Mouse (Mus musculus): ENCODE measurements at regions not wholly inside any gene's neighbourhood (a gene's known extent, or its start where the extent isn't known, plus 50 kb on each side); places are given as distances from the start of the nearest gene placed in this dataset.
"Not testable (repeated sequence)": the region's sequence is repeated elsewhere in the genome, so short reads cannot be mapped to it uniquely, and the experiment has no call there.

GRCm38 (mm10) chr6:67954570-67954969, 419.0 kb upstream of the Tacstd2 start:
- intact Hi-C loops (cut with DNase I); DNase-seq (ENCODE audit: low spot score in 2 of 2): not testable (repeated sequence)

DNA sequence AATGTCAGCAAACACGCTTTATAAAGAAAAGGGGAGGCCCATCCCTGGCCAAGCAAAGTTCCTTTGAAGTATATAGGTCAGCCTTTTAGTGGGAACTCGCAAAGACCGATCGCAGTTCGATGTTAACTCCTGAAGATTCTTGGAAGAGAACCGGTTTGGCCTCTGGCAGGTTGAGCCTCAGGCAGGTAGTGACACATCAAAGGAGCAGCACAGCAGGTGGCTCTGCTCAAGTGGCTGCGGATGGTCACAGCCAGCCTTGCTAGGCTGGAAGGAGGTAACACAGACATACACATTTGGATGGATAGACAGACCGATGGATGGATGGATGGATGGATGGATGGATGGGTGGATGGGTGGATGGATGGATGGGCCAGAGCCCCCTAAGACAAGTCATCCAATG, 395.9 kb upstream of the Tacstd2 start:
- DNase-seq (ENCODE audit: low spot score in 2 of 2); intact Hi-C loops (cut with DNase I): not testable (repeated sequence)

GRCm38 (mm10) chr6:67922537-67922936, 386.9 kb upstream of the Tacstd2 start:
- intact Hi-C loops (cut with DNase I): no loop called here
- no peak for DNase-seq (ENCODE audit: low spot score in 2 of 2)

DNA sequence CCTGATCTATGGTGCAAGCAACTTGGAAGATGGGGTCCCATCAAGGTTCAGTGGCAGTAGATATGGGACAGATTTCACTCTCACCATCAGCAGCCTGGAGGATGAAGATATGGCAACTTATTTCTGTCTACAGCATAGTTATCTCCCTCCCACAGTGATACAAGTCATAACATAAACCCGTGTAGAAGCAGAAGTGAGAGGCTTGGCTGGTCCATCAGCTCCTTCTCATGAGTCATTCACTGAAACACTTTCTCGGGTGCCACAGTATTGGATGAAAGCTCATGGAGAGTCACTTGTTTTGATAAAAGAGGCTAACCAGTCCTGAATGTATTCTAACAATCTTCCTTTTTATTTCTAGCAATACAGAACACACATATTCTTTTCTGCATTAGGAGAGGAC, 378.3 kb upstream of the Tacstd2 start:
- intact Hi-C loops (cut with DNase I): no loop called here
- DNase-seq (ENCODE audit: low spot score in 2 of 2): no peak

GRCm38 (mm10) chr6:67913309-67913708, 377.7 kb upstream of the Tacstd2 start:
- intact Hi-C loops (cut with DNase I): no loop called here
- no peak for DNase-seq (ENCODE audit: low spot score in 2 of 2)

DNA sequence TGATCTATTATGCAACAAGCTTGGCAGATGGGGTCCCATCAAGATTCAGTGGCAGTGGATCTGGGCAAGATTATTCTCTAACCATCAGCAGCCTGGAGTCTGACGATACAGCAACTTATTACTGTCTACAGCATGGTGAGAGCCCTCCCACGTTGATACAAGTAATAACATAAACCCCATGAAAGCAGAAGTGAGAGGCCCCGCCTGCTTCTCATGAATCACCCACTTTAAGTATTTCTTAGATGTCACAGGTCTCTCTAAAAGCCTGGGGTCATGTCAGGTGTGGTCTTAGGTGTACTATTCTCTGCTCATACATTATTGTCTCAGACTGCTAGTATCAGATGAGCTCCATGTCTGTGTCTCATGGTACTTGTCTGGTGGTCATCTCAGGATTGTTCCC, 360.9 kb upstream of the Tacstd2 start:
- no peak for DNase-seq (ENCODE audit: low spot score in 2 of 2)
- intact Hi-C loops (cut with DNase I): no loop called here

- intact Hi-C loops (cut with DNase I): no loop called here
- no peak for DNase-seq (ENCODE audit: low spot score in 2 of 2)
Measured at GRCm38 (mm10) chr6:67895858-67896257, 360.3 kb upstream of the Tacstd2 start.

DNA sequence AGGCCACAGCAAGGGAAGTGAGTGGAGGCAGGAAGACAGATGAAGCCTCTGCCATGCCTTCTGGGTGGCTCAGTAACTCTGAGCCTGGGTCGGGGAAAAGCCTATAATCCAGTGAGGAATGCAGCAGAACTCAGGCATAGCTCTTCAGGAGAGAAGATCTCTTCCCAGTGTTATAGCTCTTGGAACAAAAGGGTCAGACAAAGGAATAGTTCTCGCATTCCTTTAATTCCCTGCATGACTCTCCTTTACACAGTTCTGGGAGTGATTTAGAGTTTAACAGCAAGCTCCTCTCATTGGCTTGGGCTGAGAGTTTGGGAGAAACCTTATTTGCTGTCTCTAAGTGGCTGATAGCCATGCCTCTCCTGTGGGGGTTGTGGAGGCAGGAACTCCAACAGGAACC, 352.0 kb upstream of the Tacstd2 start:
- intact Hi-C loops (cut with DNase I): no loop called here
- DNase-seq (ENCODE audit: low spot score in 2 of 2): no peak

DNA sequence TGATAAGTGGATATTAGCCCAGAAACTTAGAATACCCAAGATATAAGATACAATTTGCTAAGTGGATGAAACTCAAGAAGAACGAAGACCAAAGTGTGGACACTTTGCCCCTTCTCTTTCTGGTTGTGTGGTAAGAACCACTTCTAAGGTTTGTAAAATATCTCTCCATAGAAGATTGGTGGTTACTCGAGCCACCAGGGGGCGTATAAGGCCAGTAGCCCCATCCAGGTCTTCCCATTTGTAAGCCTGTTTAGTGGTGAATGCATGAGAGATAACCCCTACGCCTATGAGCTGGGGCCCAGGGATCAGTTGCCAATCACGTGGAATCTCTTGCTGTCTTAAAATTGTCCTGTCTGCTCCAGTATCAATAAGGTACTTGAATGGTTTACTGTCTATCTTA, 349.3 kb upstream of the Tacstd2 start:
- intact Hi-C loops (cut with DNase I): no loop called here
- no peak for DNase-seq (ENCODE audit: low spot score in 2 of 2)

DNA sequence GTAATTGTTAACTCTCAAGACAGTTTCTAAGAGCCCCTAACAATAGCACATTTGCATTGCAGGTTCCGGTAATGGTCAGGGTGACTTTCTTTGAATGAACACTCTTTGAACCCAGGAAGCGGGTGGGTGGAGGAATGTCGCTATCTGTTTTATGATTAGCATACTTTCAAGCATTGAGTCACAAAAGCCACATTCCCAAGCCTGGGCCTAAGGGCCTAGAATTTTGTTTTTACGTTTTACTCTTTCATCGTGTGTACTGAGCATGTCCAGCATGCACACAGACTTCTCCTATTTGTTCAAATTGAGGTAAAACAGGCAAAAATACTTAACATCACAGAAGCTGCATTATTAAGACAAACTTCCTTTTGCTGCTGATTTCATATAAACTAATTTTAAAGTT, 345.9 kb upstream of the Tacstd2 start:
- intact Hi-C loops (cut with DNase I); DNase-seq (ENCODE audit: low spot score in 2 of 2): not testable (repeated sequence)

- intact Hi-C loops (cut with DNase I); DNase-seq (ENCODE audit: low spot score in 2 of 2): not testable (repeated sequence)
Measured at GRCm38 (mm10) chr6:67857945-67858344, 322.3 kb upstream of the Tacstd2 start.

GRCm38 (mm10) chr6:67839486-67839885, 303.9 kb upstream of the Tacstd2 start:
- DNase-seq (ENCODE audit: low spot score in 2 of 2); intact Hi-C loops (cut with DNase I): not testable (repeated sequence)

DNA sequence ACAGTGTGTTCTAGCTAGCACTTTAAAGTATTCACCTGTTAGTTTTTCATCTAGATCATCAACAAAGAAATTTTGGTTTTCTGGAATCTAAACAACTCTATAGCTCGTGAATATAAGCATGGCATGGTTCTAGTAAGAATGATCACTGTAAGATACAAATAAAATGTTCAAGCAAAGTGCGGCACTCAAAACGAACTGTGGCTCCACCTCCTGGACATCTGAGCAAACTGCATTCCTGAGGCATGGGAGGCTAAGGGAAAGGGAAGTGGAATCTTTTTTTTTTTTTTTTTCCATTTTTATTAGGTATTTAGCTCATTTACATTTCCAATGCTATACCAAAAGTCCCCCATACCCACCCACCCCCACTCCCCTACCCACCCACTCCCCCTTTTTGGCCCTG, 276.9 kb upstream of the Tacstd2 start:
- intact Hi-C loops (cut with DNase I): not testable (repeated sequence)
- DNase-seq (ENCODE audit: low spot score in 2 of 2): peak in 1 of 2 experiments; percentile 21

DNA sequence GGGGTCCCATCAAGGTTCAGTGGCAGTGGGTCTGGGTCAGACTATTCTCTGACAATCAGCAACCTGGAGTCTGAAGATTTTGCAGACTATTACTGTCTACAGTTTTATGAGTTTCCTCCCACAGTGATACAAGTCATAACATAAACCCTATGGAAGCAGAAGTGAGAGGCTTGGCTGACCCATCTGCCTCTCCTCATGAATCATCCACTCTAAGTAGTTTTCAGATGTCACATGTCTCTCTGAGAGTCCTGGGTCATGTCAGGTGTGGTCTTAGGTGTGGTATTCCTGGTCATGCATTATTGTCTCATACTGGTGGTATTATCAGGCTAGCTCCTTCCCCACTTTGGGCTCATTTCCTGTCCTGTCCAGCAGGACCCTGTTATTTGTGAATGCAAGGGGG, 255.8 kb upstream of the Tacstd2 start:
- intact Hi-C loops (cut with DNase I): no loop called here
- DNase-seq (ENCODE audit: low spot score in 2 of 2): no peak

DNA sequence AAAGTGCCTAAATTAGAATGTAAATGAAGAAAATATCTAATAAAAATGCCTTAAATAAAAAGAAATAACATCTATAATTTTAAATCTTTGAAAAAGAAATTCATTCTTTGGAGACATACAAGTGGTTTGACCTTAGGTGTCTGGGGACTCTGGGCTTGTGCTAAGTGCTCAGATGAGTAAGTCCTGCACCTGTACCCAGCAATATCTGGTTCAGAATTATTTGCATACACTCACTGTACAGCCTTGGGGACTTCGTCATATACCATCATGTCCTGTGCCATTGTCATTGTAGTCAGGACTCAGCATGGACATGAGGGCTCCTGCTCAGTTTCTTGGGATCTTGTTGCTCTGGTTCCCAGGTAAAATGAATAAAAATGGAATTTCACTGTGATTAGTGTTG, 255.1 kb upstream of the Tacstd2 start:
- intact Hi-C loops (cut with DNase I): no loop called here
- no peak for DNase-seq (ENCODE audit: low spot score in 2 of 2)

DNA sequence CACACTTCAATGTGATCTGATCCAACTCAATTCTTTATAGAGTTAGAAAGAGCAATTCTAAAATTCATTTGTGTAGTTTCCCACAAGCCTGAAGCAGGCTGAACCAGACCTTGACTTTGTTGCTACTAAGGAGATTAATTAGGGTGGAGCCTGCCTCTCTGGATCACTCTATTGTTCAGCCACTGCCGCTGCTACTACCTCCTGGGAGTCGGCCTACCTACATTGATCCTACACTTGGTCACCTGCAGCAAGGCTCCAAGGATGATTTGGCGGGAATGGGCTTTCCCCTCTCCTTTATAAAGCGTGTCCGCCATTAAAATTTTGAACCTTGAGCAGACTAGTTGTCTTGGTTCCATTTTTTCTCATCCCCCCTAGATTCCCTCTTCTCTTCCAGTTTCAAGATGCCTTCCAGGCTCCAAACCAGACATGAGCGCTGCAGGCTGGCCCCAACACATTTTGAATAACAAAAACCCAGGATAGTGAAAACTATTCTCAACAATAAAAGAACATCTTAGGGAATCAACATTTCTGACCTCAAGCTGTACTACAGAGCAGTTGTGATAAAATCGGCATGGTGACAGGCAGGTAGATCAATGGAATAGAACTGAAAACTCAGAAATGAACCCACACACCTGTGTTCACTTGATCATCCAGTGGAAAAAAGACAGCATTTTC, 251.6 kb upstream of the Tacstd2 start:
- intact Hi-C loops (cut with DNase I): no loop called here
- DNase-seq (ENCODE audit: low spot score in 2 of 2): no peak

DNA sequence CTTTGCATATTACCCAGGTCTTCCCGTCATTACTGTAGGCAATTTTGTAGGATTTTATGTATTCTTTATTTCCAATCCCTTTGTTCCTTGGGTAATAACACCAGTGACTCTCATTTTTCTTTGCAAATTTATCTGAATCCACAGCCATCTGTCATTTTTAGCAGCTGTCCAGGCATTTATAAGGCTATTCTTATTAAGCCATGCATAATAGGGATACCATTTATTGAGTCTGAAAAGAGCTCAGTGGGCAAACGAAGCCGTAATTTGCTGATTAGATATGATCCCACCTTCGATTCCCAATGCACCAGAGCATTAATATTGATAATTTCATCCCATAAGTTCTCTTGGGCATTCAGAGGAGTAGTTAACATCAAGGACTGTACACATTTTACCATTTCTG, 243.3 kb upstream of the Tacstd2 start:
- intact Hi-C loops (cut with DNase I): no loop called here
- no peak for DNase-seq (ENCODE audit: low spot score in 2 of 2)

DNA sequence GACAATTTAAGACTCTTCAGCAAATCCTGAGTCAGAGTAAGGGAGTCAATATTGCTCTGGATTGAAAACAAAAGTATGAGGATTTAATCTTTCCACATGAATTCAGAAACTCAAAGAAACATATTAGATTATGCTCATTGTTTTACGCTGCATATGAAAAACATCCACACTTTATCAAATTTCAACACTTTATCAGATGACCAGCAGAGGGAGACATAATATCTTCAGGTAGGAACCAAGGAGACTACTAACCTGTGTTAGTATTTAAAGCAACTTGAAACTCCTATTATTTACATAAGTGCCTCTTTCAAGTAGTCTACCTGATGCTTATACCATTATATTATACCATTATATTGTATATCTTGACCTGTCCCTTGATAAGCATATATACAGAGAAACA, 218.5 kb upstream of the Tacstd2 start:
- intact Hi-C loops (cut with DNase I); DNase-seq (ENCODE audit: low spot score in 2 of 2): not testable (repeated sequence)

- intact Hi-C loops (cut with DNase I): no loop called here
- no peak for DNase-seq (ENCODE audit: low spot score in 2 of 2)
Measured at GRCm38 (mm10) chr6:67725611-67726010, 190.0 kb upstream of the Tacstd2 start.

DNA sequence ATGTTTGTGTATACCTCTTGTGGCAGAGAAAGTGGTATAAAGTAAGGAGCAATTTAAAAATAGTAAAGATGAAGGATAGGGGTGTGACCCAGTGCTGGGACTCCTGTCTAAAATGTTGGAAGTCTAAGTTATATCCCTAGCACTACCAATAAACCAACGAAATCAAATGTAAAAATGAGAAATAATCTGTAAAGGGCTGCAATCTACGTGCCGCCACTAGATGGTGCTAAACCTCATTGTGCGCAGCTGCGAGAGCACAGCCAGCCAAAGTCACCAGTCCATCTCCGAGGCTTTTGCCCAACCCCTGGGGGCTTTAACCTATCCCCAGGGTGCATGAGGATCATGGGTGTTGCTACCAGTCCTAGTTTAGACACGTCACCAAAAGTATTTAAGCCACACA, 163.4 kb upstream of the Tacstd2 start:
- DNase-seq (ENCODE audit: low spot score in 2 of 2): peak; percentile 5 to 12
- intact Hi-C loops (cut with DNase I): not testable (repeated sequence)

DNA sequence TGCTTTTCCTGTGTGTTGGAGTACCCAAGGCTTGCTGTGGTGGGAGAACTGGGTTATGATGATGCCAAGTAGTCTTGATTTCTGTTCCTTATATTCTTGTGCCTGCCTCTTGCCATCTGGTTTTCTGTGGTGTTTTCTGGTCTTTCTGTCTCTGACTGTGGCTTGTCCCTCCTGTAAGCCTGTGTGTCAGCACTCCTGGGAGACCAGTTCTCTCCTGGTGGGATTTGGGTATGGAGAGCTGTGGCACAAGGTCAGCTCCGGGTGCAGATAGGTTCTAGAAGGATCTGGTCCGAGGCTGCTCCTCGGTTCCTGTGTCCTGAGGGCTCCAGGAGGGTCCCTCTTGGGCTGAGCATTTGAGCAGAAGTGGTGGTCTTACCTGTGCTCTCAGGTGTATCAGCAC, 155.4 kb upstream of the Tacstd2 start:
- DNase-seq (ENCODE audit: low spot score in 2 of 2); intact Hi-C loops (cut with DNase I): not testable (repeated sequence)

DNA sequence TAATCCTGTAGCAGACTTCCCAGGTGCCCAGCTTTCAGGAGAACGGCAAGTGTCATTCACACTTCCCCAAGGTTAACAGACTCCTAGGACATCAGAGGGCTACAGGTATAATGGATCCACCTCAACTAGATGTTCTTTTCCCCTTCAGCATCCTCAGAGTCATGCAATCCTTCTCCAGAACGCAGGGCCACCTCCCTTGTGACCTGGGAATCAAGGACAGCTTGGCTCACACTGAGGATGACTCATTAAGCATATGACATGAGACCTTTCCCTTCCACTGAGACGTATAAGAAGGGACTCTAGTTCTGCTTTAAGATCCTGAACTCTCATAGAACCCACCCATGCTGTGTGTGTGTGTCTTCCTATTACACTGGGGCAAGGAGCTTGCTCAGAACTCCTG, 147.5 kb upstream of the Tacstd2 start:
- DNase-seq (ENCODE audit: low spot score in 2 of 2); intact Hi-C loops (cut with DNase I): not testable (repeated sequence)

Measured in left cerebral cortex, postnatal 14 days (tissue).